Mouse (Mus musculus) midbrain, embryonic 16.5 days (tissue): Measurements from ENCODE around the gene P2ry1. TPM values are rescaled to one million over a fixed set of nuclear protein-coding genes. Genes with fewer than 3 reads are reported as not detected.

Experiments used
- ATAC-seq: fragments of 200-750 bp; cut with Nextera tagmentation; 2 replicates; pipeline ENCODE4 v1.8.0; 2017; ENCODE audit warnings: moderate TSS enrichment
- H3K27ac ChIP-seq: fragments of 300-500 bp; sonication (generic); 2 replicates; pipeline ENCODE4 v1.5.1; 2014; ENCODE audit warnings: mild to moderate bottlenecking, low read length, mixed read lengths
- H3K27me3 ChIP-seq: fragments of 300-500 bp; sonication (generic); 2 replicates; pipeline ENCODE4 v1.6.1; 2014; ENCODE audit warnings: low read depth, low read length, mixed read lengths; ENCODE audit not compliant: control insufficient read depth, insufficient read depth
- H3K36me3 ChIP-seq: fragments of 300-500 bp; sonication (generic); 2 replicates; pipeline ENCODE4 v1.6.1; 2014; ENCODE audit warnings: mild to moderate bottlenecking, low read length, moderate library complexity, mixed read lengths; ENCODE audit not compliant: control insufficient read depth, insufficient read depth
- H3K4me1 ChIP-seq: fragments of 300-500 bp; sonication (generic); 2 replicates; pipeline ENCODE4 v1.6.1; 2014; ENCODE audit warnings: mild to moderate bottlenecking, low read length, mixed read lengths; ENCODE audit not compliant: control insufficient read depth, insufficient read depth
- H3K4me2 ChIP-seq: fragments of 300-500 bp; sonication (generic); 2 replicates; pipeline ENCODE4 v1.6.1; 2014; ENCODE audit warnings: mild to moderate bottlenecking, low read length, mixed read lengths
- H3K4me3 ChIP-seq: fragments of 300-500 bp; sonication (generic); 2 replicates; pipeline ENCODE4 v1.5.1; 2014; ENCODE audit warnings: low read depth, mild to moderate bottlenecking, low read length, moderate library complexity, mixed read lengths
- H3K9ac ChIP-seq: fragments of 300-500 bp; sonication (generic); 2 replicates; pipeline ENCODE4 v1.6.1; 2014; ENCODE audit warnings: low read depth, low read length, mixed read lengths
- H3K9me3 ChIP-seq: fragments of 300-500 bp; sonication (generic); replicated peaks from 2 replicates; pipeline ENCODE4 v1.6.1; 2014; ENCODE audit warnings: mild to moderate bottlenecking, low read length, mixed read lengths; ENCODE audit not compliant: control insufficient read depth, poor library complexity, severe bottlenecking
- WGBS: fragments of 180-500 bp; shearing (Covaris S2); extraction: QIAGEN DNeasy Blood & Tissue Kit; methylation state at CpG from one replicate; pipeline ENCODE4 v1.1.7; 2014; 5-methylcytosine and 5-hydroxymethylcytosine counted together
- polyA plus RNA-seq: library from polyadenylated mRNA; unstranded; fragments of >200 nt; fragmentation: Nextera tagmentation; extraction: Ambion mirVana; gene quantifications from 2 replicates; pipeline ENCODE4 v1.2.1, GENCODE M21; 2015

Gene P2ry1
- polyA plus RNA-seq, 1 experiment from 2014 or later, result 6.4 TPM

GRCm38 (mm10) chr3:61000747-61001146 lies 1.8 kb upstream of the P2ry1 start:
- 85% methylated on average over 4 of the region's 4 CpGs for WGBS
- Histone ChIP-seq H3K9ac (no peak overlapping the region), H3K36me3 (no peaks in the 10 kb centered on the region), H3K27ac (no peak overlapping the region), H3K4me1 (peaks cover 6% of the 10 kb centered on the region; the same call in 1 of the 2 replicates), H3K27me3 (peaks cover 5% of the 10 kb centered on the region; the same call in 1 of the 2 replicates), H3K4me2 (no peak overlapping the region), H3K9me3 (no peaks in the 10 kb centered on the region), H3K4me3 (no peak overlapping the region)
- ATAC-seq, result no peak

DNA sequence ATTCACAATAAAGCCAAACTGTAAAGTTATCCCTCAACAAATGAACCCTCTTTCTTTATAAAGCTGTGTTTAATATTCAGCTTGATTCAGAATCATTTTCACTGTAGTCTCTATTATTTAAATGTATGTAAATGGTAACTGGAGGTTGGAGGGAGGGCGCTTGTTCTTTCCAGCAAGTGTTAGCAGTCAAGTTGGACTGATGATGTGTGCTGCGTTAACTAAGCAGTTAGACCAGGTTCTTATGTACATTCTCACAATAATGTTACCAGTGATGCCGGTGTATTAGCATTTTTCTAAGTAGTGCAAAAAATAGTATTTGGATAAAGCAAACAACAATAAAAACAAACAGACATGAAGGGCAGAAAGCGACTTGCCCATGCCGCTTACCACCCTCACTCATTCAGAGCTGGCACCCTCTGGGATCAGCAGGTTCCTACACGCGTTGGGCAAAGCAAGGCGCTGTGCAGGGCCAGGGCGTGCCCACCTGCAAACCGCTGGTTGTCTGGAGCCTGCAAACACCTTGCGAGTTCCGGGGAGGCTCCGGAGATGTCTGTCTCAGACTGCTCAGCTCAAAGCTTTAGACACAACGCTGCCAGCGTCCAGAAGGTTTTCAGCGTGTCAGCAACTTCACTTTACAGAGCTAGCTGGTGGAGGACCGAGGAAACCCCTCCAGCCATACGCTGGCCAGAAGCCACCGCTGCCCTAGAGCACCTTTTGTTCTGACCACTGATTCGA lies 576 bp upstream of the P2ry1 start:
- Histone ChIP-seq H3K27ac (0 out of 2 replicates have a peak overlapping the region, but pooled peaks have one; percentile 34), H3K4me2 (peak overlapping the region; percentile 81), H3K36me3 (no peaks in the 10 kb centered on the region), H3K9me3 (no peaks in the 10 kb centered on the region), H3K4me3 (peak overlapping the region; percentile 83), H3K4me1 (peaks cover 6% of the 10 kb centered on the region; the same call in 1 of the 2 replicates), H3K27me3 (peaks cover 5% of the 10 kb centered on the region; the same call in 1 of the 2 replicates), H3K9ac (peak overlapping the region; percentile 77)
- peak; percentile 84 for ATAC-seq
- WGBS, result 2% methylated on average over 20 of the region's 20 CpGs

- peak overlapping the region; percentile 81; the same call in 1 of the 2 replicates for H3K4me2 ChIP-seq
Observed at GRCm38 (mm10) chr3:61004611-61005010, 2.0 kb downstream of the P2ry1 start.

GRCm38 (mm10) chr3:61011660-61012059 lies 9.1 kb downstream of the P2ry1 start:
- Histone ChIP-seq H3K36me3 (no peaks in the 10 kb centered on the region), H3K9ac (no peak overlapping the region), H3K4me2 (no peak overlapping the region), H3K4me1 (no peaks in the 10 kb centered on the region), H3K4me3 (no peak overlapping the region), H3K9me3 (no peaks in the 10 kb centered on the region), H3K27ac (no peak overlapping the region), H3K27me3 (no peaks in the 10 kb centered on the region)
- WGBS, result 60% methylated on average over 5 of the region's 5 CpGs
- ATAC-seq, result no peak

More at GRCm38 (mm10) chr3:61004611-61005010, 2.0 kb downstream of the P2ry1 start:
- H3K4me1 ChIP-seq, result peaks cover 6% of the 10 kb centered on the region; the same call in 1 of the 2 replicates
- no peak overlapping the region for H3K27ac ChIP-seq
- H3K9ac ChIP-seq, result no peak overlapping the region
- no peak for ATAC-seq
- H3K9me3 ChIP-seq, result no peaks in the 10 kb centered on the region
- WGBS, result 81% methylated on average over 1 of the region's 1 CpGs
- peaks cover 5% of the 10 kb centered on the region; the same call in 1 of the 2 replicates for H3K27me3 ChIP-seq
- H3K36me3 ChIP-seq, result no peaks in the 10 kb centered on the region
- no peak overlapping the region for H3K4me3 ChIP-seq

GRCm38 (mm10) chr3:61012550-61012949 lies 10.0 kb downstream of the P2ry1 start:
- Histone ChIP-seq H3K4me1 (no peaks in the 10 kb centered on the region), H3K9me3 (no peaks in the 10 kb centered on the region), H3K4me2 (no peak overlapping the region), H3K4me3 (no peak overlapping the region), H3K36me3 (no peaks in the 10 kb centered on the region), H3K27ac (no peak overlapping the region), H3K27me3 (no peaks in the 10 kb centered on the region), H3K9ac (no peak overlapping the region)
- ATAC-seq, result no peak

- Histone ChIP-seq H3K27me3 (no peaks in the 10 kb centered on the region), H3K9ac (no peak overlapping the region), H3K36me3 (no peaks in the 10 kb centered on the region), H3K9me3 (no peaks in the 10 kb centered on the region), H3K4me1 (no peaks in the 10 kb centered on the region), H3K27ac (no peak overlapping the region), H3K4me3 (no peak overlapping the region), H3K4me2 (no peak overlapping the region)
- ATAC-seq, result no peak
- WGBS, result 96% methylated on average over 2 of the region's 2 CpGs
Observed at GRCm38 (mm10) chr3:61016733-61017132, 14.1 kb downstream of the P2ry1 start.

DNA sequence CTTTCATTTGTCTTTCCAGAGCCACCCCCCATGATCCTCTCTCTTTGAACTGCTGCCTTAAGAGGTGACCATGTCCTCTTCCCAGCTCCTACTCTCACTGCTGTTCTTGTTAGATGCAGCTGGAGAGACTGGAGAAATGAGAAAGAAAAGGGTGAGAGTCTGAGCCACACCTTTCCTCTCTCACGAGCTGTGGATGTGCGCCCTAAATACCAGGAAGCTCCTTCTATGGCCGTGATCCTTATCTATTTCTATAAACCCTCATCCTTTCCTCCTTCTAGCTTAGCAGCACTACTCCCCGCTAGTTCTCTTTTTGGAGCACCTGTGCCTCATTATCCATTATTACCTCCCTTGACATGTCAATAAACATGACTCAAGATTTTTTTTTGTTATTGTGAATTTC lies 29.5 kb downstream of the P2ry1 start:
- 86% methylated on average over 4 of the region's 4 CpGs for WGBS

GRCm38 (mm10) chr3:61035633-61036032 lies 33.0 kb downstream of the P2ry1 start:
- WGBS, result 80% methylated on average over 5 of the region's 5 CpGs
- Histone ChIP-seq H3K4me3 (no peak overlapping the region), H3K36me3 (no peaks in the 10 kb centered on the region), H3K9ac (no peak overlapping the region), H3K27me3 (no peaks in the 10 kb centered on the region), H3K27ac (no peak overlapping the region), H3K9me3 (no peaks in the 10 kb centered on the region), H3K4me1 (no peaks in the 10 kb centered on the region), H3K4me2 (no peak overlapping the region)
- ATAC-seq, result no peak

More for the DNA sequence above, 29.5 kb downstream of the P2ry1 start:
- Histone ChIP-seq H3K36me3 (no peaks in the 10 kb centered on the region), H3K4me3 (no peak overlapping the region), H3K4me2 (no peak overlapping the region), H3K27ac (no peak overlapping the region), H3K9ac (no peak overlapping the region), H3K9me3 (no peaks in the 10 kb centered on the region), H3K27me3 (no peaks in the 10 kb centered on the region), H3K4me1 (no peaks in the 10 kb centered on the region)
- ATAC-seq, result no peak

- ATAC-seq, result no peak
- H3K4me2 ChIP-seq, result no peak overlapping the region
- no peaks in the 10 kb centered on the region for H3K27me3 ChIP-seq
- WGBS, result 69% methylated on average over 5 of the region's 5 CpGs
- H3K4me3 ChIP-seq, result no peak overlapping the region
- no peaks in the 10 kb centered on the region for H3K9me3 ChIP-seq
- H3K27ac ChIP-seq, result no peak overlapping the region
- H3K36me3 ChIP-seq, result no peaks in the 10 kb centered on the region
- H3K4me1 ChIP-seq, result no peaks in the 10 kb centered on the region
- H3K9ac ChIP-seq, result no peak overlapping the region
Observed at GRCm38 (mm10) chr3:61039916-61040315, 37.3 kb downstream of the P2ry1 start.
